Mouse (Mus musculus) frontal cortex, adult 2 months (tissue): Measurements from ENCODE around the gene Myh6. TPM values are rescaled to one million over a fixed set of nuclear protein-coding genes. Genes with fewer than 3 reads are reported as not detected.
"Not testable (repeated sequence)": the region's sequence is repeated elsewhere in the genome, so short reads cannot be mapped to it uniquely, and the experiment has no call there.

ENCODE experiments used
- DNase-seq, 2 experiments: peaks; one replicate each; pipeline ENCODE4 v3.0.0; 2022; ENCODE audit warnings: low spot score in 1 of 2; ENCODE audit errors: extremely low spot score in 1 of 2
- polyA plus RNA-seq: library from polyadenylated mRNA; depleted of rRNA; stranded (reverse); fragments of >200 nt; gene quantifications from 2 replicates; pipeline ENCODE4 v1.2.3, GENCODE M21; 2012; rRNA removed

Myh6 gene
- polyA plus RNA-seq: 0.02 and 0.17 TPM in 2 replicates

DNA sequence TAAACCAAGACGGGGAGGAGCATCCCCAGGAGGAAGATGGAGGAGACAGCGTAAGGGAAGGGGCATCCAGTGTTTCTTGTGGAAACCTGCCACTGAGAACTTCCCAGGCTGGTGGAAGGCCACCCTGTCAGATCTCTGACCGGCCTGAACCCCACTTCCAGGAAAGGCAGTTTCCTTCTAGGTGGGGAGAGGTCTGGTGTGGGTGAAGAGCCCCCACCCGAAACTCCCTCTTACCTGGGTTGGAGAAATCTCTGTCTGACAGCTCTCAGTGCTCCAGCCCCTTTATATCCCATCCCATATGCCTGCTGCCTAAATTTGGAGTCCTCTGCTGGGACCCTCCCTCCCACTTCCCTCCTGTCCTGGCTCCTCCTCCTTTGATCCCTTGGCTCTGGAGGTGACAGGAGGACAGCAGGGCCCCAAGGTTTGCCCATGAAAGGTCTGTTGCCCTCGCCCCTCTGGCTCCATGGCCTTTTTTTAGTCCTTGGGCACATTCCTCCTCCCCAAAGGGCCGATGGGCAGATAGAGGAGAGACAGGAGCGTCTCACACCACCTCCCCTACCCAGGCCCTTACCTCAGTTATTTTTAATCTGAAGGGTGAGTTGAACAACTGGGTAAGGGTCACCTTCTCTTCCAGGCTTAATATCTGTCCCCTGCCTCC, at the start of gene Myh6:
Myh6 (minus strand) TSS at position 608 of the 658 bp plus-strand sequence.
- DNase-seq: no peak

- no peak for DNase-seq
Measured at GRCm38 (mm10) chr14:55015767-55016111, 49.0 kb upstream of the Myh6 start.

DNA sequence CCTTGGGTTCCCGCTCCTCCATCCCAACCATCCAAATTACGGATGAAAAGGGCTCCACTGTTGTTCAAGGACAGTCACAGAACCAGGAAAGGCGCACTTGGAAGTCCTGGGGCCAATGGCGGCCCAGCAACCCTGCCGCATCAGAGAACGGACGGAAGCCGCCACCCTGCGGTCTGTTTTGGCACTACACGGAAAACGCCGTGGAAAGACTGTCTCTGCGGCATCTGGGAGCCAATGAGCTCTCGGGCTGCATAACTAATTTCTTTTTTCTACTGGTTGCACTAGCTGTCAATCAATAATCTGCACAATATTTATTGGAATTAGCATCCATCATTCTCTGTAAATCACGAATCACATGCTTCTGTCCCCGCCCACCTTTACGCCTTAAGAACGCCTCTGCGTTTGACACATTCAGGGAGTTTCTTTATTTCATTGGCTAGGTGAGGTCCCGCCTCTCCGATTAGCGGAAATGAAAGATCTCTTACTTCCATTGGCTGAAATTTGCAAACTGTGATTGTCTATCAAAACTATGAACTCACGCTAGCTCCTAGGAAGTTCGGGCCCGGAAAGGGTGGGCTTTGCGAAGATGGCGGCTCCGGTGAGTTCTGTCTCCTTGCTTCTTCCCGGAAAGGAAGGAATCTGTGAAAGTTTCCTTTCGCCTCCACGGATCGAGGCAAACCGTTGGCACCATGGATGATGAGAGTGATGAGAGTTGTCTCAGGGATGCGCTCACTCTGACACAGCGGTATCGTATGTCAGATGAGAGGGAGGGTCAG, 48.5 kb upstream of the Myh6 start, which contains the start of gene Ngdn:
Ngdn (plus strand) TSS at position 464 of the 776 bp plus-strand sequence.
- DNase-seq: peak; percentile 99 to 100

DNA sequence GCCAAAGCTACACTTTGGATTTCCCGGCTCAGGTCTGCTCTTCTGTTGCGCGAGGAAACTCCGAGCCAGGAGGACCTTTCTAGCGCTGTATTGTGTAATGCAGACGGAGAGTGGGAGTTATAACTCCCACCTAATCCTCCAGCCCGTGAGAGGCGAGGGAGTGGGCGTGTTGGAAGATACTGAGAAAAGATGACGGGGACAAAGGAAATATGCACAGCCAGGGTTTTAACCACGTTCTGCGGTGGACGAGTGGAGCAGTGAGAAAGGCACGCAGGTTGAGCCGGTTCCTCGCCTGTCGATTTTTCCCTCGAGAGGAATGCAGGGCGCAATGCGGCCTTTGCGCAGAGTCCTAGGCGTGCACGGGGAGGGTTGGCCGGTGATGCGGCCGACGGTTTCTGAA, 47.9 kb upstream of the Myh6 start:
- DNase-seq: peak; percentile 54 to 84

DNA sequence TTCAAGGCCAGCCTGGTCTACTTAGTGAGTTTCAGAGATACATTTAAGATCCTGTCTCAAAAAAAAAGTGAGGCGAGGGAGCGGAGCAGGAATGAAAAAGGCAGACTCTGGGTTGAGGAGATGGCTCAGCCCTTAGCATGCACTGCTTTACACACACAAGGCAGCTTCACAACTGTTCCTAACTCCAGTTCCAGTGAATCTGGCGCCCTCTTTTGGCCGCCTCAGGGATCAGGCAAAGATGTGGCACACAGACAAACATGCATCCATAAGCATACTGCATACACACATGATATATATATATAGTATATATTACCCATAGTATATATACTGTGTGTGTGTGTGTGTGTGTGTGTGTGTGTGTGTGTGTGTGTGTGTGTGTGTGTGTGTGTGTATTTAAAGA, 44.4 kb upstream of the Myh6 start:
- no peak for DNase-seq

GRCm38 (mm10) chr14:55008417-55008816, 41.7 kb upstream of the Myh6 start:
- no peak for DNase-seq

- no peak for DNase-seq
Measured at GRCm38 (mm10) chr14:55007120-55007908, 40.6 kb upstream of the Myh6 start.

DNA sequence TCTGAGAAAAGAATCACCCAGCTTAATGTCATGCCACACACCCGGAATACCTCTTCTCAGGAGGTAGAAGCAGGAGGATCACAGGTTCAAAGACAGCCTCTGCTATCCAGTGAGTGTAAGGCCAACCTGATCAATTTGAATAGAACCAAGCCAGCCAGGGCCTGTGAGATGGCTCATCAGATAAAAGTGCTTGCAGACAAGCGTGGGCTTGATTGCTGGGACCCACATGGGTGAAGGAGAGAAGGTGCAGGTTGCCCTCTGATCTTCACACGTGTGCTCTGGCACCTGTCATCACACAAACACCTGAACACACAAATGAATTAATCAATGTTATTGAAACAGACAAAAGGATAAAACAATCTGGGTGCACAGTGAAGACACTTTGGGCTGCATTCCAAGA, 39.8 kb upstream of the Myh6 start:
- no peak for DNase-seq

DNA sequence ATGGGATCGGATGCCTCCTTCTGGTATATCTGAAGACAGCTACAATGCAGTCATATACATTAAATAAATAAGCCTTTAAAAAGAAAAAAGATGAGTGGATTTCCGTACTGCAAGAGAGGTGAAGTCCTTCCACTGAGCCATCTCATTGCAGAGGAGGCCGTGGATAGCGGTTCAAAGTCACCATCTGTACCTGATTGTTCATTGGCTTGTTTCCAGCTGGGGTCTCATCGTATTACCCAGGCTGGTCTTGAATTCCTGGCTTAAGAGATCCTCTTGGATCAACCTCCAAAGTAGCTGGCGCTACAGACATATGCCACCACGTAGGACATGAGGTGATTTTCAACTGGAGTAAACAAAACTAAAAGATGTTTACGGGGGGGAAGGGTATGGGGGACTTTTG, 39.2 kb upstream of the Myh6 start:
- no peak for DNase-seq

- DNase-seq: no peak
Measured at GRCm38 (mm10) chr14:55005506-55005905, 38.8 kb upstream of the Myh6 start.

DNA sequence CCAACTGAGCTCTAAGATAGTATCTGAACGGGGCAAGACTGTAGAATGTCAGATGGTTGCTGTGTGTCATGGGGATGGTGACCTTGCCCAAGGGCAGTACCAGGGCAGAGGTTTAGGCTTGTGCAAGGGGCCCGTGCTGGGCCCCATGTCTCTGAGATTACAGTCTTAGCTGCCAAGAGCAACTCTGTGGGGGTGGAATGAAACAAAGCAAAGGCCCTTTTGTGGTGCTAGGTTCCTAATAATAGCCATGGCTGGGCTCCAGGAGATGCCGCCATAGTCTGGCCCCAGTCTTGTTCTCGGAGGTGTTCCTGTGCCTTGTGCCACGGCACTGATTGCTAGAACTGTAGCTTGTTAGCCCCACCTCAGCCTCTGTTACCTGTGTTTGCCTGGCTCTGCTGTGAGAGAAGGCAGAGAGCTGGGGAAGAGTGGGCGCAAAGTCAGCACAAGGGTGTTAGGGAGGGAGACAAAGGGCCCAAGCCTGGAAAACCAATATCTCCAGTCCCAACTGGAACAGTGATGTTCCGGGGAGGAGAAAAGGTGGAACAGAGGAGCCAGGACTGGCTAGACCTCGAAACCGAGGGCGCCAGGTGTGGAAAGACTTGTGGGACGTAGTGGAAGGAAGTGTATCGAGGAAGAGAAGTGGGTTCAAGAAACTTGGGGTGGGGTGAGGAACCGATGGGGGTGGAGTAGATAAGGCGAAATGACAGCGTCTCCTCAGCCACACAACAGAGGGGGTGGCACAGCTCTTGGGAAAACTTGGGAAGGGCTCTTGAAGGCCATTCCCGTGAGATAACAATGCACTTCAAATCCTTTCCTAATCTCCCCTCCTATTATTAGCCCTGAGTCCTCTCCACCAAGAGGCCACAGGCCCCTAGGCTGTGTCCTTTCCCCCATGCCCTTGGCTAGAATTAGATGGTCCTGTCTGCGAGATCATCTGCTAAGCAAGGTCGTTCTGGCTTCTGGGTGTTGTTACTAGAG, 37.4 kb upstream of the Myh6 start:
- peak in 1 of 2 experiments; percentile 21 for DNase-seq

DNA sequence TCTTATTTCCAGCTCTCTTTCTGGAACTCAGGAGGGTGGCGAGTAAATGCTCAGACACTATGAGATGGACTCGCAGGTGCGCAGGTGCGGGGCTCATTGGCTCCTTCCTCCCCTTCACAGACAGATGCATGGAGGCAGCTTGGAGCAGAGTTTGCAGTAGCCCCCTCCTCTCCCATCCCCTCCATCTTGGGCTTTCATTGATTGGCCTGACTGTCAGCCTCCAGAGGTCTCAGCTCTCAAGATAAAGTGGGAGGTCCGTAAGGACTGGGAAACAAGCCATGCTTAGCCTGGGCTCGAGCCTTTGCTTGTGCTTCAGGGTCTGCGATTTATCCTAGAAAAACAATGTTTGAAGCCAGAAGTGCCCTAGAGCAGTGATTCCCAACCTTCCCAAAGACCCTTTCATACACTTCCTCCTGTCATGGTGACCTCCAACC, 36.0 kb upstream of the Myh6 start:
- DNase-seq: no peak

GRCm38 (mm10) chr14:55001938-55002686, 35.4 kb upstream of the Myh6 start:
- no peak for DNase-seq

GRCm38 (mm10) chr14:55001446-55001845, 34.7 kb upstream of the Myh6 start:
- DNase-seq: no peak

- no peak for DNase-seq
Measured at GRCm38 (mm10) chr14:55000814-55001213, 34.1 kb upstream of the Myh6 start.

- DNase-seq: not testable (repeated sequence)
Measured at GRCm38 (mm10) chr14:54999868-55000267, 33.1 kb upstream of the Myh6 start.

GRCm38 (mm10) chr14:54998680-54999079, 32.0 kb upstream of the Myh6 start:
- no peak for DNase-seq

DNA sequence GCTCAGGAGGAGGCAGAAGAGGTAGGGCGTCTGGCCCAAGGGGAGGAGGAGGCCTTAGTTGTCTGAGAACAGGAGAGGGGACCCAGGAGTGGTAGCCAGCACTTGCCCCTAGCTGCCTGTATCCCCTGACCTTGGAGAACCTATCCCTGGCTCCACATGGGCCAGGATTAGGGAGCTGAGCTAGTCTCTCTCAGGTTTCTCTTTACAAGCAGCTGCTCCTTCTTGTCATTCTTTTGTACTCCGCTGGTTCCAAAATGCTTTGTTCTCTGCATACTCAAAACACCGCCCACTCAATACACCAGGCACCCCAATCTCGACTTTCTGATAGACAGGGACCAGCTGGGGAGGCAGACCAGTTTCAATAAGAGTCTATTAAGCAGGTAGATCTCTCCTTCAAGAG, 30.6 kb upstream of the Myh6 start:
- no peak for DNase-seq

GRCm38 (mm10) chr14:54996793-54997192, 30.1 kb upstream of the Myh6 start:
- no peak for DNase-seq
